Mouse (Mus musculus) NIH3T3 (cell line): ENCODE results near the gene Gm16506.
"Not testable (repeated sequence)": the region's sequence is repeated elsewhere in the genome, so short reads cannot be mapped to it uniquely, and the experiment has no call there.

Experiments used
- DNase-seq: peaks from one replicate; pipeline ENCODE4 v3.0.0-alpha.2; 2012; ENCODE audit warnings: low read depth

Gm16506 gene

DNA sequence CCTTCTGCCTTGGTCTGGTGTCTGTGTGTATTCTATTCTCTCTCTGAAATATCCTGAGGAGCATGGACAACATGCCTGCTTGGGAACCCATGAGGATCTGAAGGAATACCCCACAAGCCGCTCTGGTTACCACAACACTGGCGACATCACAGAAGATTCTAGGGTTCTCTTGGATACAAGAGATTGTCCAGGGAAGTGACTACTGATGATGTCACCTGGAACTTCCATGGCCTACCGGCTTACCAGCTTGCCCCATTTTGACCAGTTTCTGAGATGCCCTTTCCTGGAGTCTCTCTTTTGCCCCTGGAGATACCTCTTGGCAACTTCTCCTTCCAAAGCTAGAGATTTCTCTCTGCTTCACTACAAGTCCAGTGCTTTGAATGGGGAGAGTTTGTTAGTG lies at the start of gene Gm16506:
Gene Gm16506 (minus strand): TSS at position 101 of the 400 bp plus-strand sequence.
- not testable (repeated sequence) for DNase-seq

DNA sequence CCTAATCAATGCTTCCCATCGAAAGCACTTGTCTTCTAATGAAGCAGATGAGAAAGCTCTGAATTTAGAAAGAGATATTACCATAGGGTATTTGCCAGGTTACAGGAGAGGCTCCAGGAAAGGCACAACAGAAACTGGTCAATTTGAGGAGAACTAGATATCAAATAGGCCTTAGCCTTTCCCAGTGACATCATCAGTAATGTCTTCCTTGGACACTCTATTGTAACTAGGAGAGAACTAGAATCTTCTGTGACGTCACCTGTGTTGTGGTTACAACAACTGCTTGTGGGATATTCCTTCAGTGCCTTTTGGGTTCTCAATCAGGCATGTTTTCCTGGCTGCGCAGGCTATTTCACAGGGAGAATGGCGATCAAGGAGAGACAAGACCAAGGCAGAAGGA lies 20.3 kb upstream of the Gm16506 start, which contains the start of gene Gm6526:
Gene Gm6526 (plus strand): TSS at position 301 of the 400 bp plus-strand sequence.
- DNase-seq: not testable (repeated sequence)

DNA sequence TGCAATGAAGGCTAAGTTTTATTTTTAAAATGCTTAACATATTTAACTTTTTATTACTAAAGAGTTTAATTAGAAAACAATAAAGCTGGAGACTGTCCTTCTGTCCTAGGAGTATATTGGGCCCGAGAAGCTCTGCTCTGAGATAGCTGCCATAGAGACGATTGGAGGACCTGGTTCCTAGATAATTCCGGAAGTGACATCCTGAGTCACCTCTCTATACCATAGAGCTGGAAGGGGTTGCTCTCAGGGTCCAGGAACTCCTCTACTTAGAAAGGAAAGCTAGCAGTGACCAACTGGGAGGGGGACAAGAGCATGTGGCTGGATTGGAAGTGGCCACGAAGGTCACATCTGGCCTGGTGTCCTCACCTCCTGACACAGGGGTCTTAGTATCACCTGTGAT lies 29.7 kb downstream of the Gm16506 start, which contains the start of gene Gm7324:
Gene Gm7324 (plus strand): TSS at position 208 of the 400 bp plus-strand sequence.
- DNase-seq: not testable (repeated sequence)

DNA sequence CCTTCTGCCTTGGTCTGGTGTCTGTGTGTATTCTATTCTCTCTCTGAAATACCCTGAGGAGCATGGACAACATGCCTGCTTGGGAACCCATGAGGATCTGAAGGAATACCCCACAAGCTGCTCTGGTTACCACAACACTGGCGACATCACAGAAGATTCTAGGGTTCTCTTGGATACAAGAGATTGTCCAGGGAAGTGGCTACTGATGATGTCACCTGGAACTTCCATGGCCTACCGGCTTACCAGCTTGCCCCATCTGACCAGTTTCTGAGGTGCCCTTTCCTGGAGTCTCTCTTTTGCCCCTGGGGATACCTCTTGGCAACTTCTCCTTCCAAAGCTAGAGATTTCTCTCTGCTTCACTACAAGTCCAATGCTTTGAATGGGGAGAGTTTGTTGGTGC lies 50.2 kb downstream of the Gm16506 start, which contains the start of gene Gm8165:
Gene Gm8165 (minus strand): TSS at position 101 of the 400 bp plus-strand sequence.
- DNase-seq: not testable (repeated sequence)
